Mouse (Mus musculus) cerebellum, adult 9-10 months (tissue): ENCODE measurements around the gene Ptprc.

ENCODE experiments used
- DNase-seq: peaks from one replicate; pipeline ENCODE4 v3.0.0; 2022

The Ptprc gene

DNA sequence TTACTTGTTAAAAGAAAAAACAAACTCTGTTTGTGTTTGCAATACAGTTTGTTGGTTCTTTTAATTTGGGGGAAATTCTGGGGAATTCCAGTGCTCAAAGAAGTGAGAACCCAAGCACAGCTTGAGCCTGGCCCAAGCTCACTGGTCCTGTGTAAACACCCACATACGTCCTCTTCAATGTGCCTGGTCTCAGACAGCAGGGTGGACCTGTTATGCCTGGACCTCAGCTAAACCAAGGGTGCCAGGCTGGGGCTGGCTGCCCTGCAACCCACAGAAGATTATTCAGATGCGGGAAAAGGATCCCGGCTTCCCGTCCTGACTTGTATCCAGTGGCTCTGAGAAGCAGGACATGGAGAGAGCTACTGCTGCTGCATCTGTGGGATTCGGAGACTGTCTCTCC, 138.0 kb downstream of the Ptprc start:
- DNase-seq: no peak

DNA sequence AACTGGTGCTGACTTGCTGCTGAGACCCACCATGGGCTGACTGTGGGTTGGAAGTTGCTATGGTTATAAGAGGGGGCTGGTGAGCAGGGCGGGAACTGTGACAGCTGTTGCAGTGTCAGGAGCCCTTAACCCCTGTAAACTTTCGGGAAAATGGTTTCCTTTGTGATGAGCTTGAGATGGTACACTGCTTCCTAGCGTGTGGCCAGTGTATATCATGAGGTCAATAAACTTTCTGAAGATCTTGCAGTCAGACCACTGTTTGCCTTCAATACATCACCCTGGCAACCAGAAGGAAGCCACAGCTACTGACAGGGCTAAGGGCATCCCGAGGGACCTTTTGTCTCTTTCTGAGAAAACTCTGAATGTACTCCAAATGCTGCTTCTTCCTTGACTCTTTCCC, 145.9 kb downstream of the Ptprc start:
- DNase-seq: no peak

DNA sequence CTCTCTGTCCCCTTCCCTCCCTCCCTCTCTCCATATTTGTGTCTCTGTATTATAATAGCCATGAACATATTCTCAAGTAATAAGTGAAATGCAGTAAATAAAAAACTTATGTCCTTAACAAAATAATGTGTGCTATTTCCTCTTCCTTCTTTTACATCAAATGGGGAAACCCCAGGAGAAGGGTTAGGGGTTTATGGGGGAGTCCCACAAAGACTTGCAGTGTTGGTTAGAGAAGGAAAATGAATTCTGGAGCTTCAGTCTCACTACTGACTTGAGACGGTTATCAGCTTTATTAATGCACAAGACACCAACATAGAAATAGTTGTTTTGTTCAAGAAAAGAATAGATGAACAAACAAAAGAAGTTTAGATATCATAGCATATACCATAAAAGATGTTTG, 150.2 kb downstream of the Ptprc start:
- DNase-seq: no peak

DNA sequence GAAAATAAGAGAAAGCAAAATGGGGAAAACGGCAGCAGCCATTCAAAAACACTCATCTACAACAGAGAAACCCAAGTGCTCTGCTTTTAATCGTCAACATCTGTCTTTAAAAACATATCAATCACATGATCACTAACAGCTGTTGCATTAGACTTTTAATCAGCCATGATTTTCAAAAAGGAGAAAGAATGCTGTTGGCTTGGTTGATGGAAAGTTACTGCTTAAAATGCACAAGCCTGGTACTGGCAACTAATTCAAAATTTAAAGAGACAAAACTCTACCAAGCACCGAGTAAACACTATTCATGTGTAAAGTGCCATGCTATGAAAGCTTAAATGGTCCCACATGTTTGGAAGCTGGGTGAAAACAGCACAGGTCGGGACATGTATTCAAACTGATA, 151.9 kb downstream of the Ptprc start:
- no peak for DNase-seq

DNA sequence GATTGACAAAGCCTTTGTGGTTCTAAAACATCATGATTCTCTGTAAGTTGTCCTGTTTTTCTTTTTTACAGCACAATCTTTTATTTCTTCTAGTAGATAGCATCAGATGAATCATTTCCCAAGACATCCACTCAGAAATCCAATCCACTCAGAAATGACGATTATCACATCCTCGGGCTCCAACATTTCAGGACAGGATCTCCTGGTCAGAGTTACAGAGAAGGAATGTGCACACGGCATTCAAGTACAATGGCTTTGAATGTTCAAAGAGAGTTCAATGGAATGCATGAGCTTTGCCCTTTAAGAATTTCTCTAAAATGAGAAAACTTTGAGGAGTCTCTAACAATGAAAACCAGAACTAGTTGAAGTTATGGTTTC, 152.6 kb downstream of the Ptprc start:
- no peak for DNase-seq

DNA sequence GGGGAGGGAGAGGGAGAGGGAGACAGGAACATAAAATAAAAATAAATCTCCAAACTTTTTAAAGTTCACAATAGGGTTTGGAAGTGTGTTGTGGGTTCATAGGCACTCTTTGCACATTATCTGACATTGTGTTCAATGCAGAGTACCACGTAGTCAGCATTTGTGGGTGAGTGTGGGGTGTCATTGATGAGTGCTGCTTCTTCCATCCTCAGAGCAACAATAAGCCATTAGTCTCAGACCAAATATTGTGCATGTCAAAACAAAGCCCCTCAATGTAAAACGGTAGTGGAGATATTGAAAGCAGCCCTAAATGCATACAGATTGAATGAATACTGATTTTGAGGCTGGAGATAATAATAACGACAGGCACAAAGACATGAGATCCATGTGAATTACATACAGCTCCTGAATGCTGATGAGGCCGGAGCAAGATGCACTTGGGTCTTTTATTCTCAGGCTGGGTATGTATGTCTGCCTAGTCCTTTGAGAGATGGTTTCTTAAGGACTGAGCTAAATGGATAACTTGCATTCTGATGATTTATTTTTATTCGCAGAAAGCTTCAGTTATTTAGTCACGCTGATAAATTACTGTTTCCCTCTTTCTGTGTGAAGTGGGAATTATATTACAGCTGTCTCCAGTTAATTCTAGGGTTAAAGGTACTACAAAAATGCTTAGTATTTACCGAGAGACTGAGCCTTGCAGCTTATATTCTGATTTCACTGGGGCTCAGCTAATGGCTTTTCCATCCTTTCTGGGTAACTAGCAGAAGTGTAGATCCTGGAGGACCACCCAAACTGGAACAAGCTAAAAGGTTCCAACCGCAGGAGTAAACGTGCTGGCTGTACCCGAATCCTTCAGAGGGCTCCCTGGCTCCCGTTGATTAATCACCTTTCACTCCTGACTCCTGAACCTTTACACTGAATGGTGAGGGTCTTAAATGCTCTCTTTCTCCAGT, 153.3 kb downstream of the Ptprc start:
- DNase-seq: no peak
